Mouse (Mus musculus): ENCODE results near the gene Dhx33.

DNA sequence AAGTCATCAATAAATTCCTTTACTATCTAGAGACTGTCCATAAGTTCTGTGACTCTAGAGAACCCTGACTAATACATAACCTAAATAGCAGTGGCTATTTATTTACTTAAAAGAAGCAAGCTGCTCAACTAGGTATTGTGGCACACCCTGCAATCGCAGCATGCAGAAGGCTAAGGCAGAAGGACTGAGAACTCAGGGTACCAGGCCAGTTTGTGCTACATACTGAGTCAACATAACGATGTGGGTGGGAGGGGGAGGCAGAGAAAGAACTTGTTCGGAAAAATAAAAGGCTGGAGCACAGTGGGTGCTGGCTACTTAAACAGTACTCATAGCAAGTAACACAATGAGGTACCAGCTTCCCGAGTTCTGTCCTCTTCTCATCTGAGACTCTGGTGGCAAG is 3.1 kb downstream of the Dhx33 start:
- TF ChIP-seq CTCF (IDR thresholded peaks at IDR 0.05; ENCODE audit: low read depth) (no peak), EP300 (optimal IDR thresholded peaks at IDR 0.05) (no peak)

Data from stomach, postnatal 0 days (tissue).